Mouse (Mus musculus): ENCODE measurements around the gene Lmf2. TPM values are rescaled to one million over a fixed set of nuclear protein-coding genes. Genes with fewer than 3 reads are reported as not detected.

The Lmf2 gene
- polyA plus RNA-seq, 1 experiment from 2014 or later, result 62.2 TPM

DNA sequence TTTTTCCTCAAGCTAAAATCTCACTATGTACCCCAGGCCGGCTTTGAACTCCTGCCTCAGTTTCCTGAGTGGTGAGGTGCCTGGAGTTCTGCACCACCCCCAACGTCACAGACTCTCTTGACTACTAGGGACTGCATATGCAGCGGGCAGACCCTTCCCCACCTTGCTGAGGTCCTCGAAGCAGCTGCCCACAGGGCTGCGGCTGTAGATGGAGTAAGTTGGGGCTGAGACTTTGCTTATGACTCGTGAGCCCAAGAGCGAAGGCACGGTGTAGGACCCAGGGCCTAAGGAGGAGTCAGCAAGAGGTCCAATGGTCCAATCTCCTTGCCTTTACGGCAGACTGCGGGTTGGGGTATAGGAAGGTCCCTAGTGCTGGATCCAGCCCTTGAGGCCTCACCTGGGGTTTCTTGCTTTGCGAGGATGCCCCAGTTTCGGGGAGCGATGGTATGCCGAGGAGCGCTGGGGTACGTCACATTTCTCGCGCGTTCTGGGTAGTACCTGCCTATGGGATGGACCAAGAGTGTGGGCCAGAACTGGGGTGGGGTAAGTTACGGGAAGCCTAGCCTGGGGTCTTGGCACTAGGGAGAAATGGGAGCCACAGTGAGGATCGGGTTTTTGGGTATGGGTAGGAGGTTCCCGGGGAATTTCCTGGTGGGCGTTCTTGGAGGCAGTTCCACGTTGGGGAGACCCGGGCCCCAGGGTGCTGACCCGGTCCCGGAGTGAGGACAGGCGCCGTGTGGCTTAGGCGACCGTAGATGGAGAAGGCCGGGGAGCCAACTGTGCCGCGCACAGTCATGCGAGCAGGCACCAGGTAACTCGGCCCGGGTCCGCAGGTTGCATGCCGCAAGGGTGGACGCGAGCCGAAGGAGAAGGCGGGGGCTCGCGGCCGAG, 22.7 kb upstream of the Lmf2 start:
- H3K27me3 ChIP-seq, result peaks cover 65% of the 10 kb centered on the region
- H3K9ac ChIP-seq, result peak overlapping the region; percentile 61
- peak overlapping the region; percentile 72 for H3K4me2 ChIP-seq
- H3K36me3 ChIP-seq, result no peaks in the 10 kb centered on the region
- H3K4me1 ChIP-seq, result peaks cover 35% of the 10 kb centered on the region
- H3K27ac ChIP-seq, result no peak overlapping the region
- peak overlapping the region; percentile 43 for H3K4me3 ChIP-seq
- WGBS, result 9% methylated on average over 46 of the region's 46 CpGs
- H3K9me3 ChIP-seq, result no peaks in the 10 kb centered on the region
- no peak for ATAC-seq (ENCODE audit: insufficient number of reproducible peaks, insufficient read depth, low FRiP score, low TSS enrichment, low read depth)

DNA sequence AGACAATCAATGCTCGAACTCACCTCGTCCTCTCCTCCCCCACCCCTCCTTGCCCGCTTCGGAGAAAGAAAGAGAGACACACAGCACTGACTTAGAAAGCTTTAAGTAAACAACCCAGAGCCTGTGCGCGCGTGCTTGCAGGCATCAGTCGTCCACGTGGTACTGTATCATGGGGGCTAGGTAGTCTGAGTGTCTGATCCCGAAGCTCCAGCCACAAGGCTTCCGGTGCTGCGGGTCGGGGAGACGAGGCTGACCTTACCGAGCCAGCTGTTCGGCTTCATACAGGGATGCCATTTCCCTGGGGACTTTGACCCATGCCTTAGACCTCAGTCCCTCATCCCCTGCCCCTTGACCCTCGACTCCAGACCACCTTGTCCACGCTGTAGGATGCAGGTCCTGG, 21.9 kb upstream of the Lmf2 start:
- WGBS, result 2% methylated on average over 18 of the region's 18 CpGs
- Histone ChIP-seq H3K9ac (peak overlapping the region; percentile 22; the same call in 1 of the 2 replicates), H3K27ac (no peak overlapping the region), H3K9me3 (no peaks in the 10 kb centered on the region), H3K36me3 (peaks cover 5% of the 10 kb centered on the region), H3K4me2 (peak overlapping the region; percentile 72), H3K4me3 (peak overlapping the region; percentile 16), H3K4me1 (peaks cover 43% of the 10 kb centered on the region), H3K27me3 (peaks cover 60% of the 10 kb centered on the region)
- ATAC-seq (ENCODE audit: insufficient number of reproducible peaks, insufficient read depth, low FRiP score, low TSS enrichment, low read depth), result no peak

DNA sequence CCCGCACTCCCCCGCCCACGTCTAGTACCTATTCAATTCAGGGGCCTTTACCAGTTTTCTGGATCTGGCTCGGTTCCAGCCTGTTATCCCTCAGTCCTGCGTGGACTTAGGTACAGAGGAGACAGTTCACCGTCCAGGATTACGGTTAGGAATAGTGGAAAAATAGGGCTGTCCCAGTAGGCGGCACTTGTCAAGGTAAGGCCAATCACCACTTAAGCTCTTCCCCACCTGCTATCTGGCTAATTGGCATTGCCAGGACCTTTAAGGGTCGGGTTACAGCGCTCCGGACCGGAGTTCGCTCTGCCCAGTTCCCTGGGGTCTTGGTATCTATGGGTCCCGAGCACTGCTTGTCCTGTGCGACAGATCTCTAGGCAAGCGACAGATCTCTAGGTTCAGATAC, 21.5 kb upstream of the Lmf2 start, which contains the start of gene Tymp:
Tymp (minus strand) TSS at position 83 of the 400 bp plus-strand sequence.
- H3K4me2 ChIP-seq, result peak within 1 kb of the TSS; percentile 72
- H3K9ac ChIP-seq, result peak within 1 kb of the TSS; percentile 22; the same call in 1 of the 2 replicates
- H3K9me3 ChIP-seq, result no peaks in the 10 kb centered on the region
- 14% methylated on average over 16 of the region's 16 CpGs for WGBS
- no peak within 1 kb of the TSS for H3K27ac ChIP-seq
- H3K4me1 ChIP-seq, result peaks cover 44% of the 10 kb centered on the region
- peaks cover 9% of the 10 kb centered on the region for H3K36me3 ChIP-seq
- peaks cover 57% of the 10 kb centered on the region for H3K27me3 ChIP-seq
- H3K4me3 ChIP-seq, result peak within 1 kb of the TSS; percentile 16
- no peak for ATAC-seq (ENCODE audit: insufficient number of reproducible peaks, insufficient read depth, low FRiP score, low TSS enrichment, low read depth)

DNA sequence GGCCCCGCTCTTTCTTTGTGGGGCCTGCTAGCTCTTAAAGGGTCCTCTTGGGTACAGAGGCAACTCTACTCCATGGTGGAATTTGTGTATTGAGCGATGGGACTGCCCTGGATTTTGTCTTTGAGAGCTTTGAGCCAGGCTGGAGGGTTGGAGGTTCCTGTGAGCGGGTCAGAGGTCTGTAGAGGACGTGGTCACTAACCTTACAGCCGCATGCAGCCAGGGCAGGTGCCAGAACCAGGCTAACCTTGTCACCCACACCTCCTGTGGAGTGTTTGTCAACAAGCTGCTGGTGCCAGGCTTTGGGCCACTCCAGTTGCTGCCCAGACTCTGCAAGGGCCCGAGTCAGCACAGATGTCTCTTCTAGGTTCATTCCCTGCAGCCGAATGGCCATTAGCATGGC, 20.6 kb upstream of the Lmf2 start:
- Histone ChIP-seq H3K36me3 (peaks cover 18% of the 10 kb centered on the region), H3K9me3 (no peaks in the 10 kb centered on the region), H3K9ac (no peak overlapping the region), H3K4me1 (peaks cover 44% of the 10 kb centered on the region), H3K27me3 (peaks cover 52% of the 10 kb centered on the region), H3K4me2 (no peak overlapping the region), H3K4me3 (no peak overlapping the region), H3K27ac (no peak overlapping the region)
- no peak for ATAC-seq (ENCODE audit: insufficient number of reproducible peaks, insufficient read depth, low FRiP score, low TSS enrichment, low read depth)
- 85% methylated on average over 7 of the region's 7 CpGs for WGBS

DNA sequence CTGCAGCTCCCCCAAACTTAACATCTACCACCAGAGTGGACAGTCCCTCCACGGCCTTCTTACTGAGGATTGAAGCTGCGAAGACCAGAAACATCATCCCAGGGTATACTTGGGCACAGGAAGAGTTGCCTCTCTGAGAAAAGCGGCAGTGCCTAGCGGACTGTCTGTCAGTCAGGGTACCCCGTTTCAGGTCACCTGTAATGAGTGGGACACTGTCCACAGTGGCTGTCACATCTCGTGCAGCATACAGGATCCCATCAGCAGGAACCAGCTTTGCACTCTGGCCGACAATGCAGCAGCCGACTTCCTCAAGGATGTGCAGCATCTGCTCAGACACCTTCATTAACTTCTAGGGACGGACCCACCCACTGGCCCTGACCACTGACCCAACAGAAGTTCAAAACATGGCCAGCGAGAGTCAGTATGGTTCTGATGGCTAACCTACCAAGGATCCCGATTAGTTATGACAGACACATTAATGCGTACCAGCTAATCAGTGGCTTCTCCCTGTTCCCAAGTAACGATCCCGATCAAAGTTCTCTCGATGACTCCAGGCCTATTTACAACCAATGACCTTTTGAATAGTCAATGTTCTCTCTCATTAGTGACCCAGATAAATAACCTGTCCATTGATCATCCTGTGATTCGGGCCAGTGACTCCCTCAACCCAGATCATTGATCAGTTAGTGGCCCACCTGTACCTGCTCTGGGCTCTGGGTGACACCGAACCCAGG, 19.5 kb upstream of the Lmf2 start:
- Histone ChIP-seq H3K9ac (no peak overlapping the region), H3K27ac (no peak overlapping the region), H3K36me3 (peaks cover 29% of the 10 kb centered on the region), H3K4me1 (peaks cover 44% of the 10 kb centered on the region), H3K27me3 (peaks cover 41% of the 10 kb centered on the region), H3K9me3 (no peaks in the 10 kb centered on the region), H3K4me2 (peak overlapping the region; percentile 91), H3K4me3 (no peak overlapping the region)
- 91% methylated on average over 17 of the region's 17 CpGs for WGBS
- ATAC-seq (ENCODE audit: insufficient number of reproducible peaks, insufficient read depth, low FRiP score, low TSS enrichment, low read depth), result no peak

DNA sequence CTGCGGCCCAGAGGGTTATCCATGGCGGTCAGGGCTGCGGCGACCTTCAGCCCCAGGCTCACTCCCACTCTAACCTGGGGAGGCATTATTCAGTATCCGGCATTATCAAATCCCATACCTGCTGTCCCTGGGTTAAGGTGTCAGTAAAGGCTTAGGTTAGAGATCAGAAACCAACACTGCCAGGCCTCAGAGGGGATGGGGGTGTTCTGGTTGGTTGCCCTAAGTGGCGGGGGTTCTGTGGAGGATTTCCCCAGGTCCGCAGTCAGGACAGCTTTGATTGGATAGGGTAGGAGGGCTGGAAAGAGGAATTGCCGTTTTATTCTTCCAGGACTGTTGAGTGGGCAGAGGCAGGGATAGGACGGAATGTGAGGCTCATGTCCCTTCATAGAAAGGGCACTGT, 18.9 kb upstream of the Lmf2 start:
- WGBS, result 51% methylated on average over 9 of the region's 9 CpGs
- Histone ChIP-seq H3K4me3 (peak overlapping the region; percentile 72), H3K36me3 (peaks cover 35% of the 10 kb centered on the region), H3K27me3 (peaks cover 36% of the 10 kb centered on the region), H3K27ac (peak overlapping the region; percentile 88), H3K4me1 (peaks cover 41% of the 10 kb centered on the region), H3K9ac (peak overlapping the region; percentile 81), H3K4me2 (peak overlapping the region; percentile 91), H3K9me3 (no peaks in the 10 kb centered on the region)
- ATAC-seq (ENCODE audit: insufficient number of reproducible peaks, insufficient read depth, low FRiP score, low TSS enrichment, low read depth), result no peak

DNA sequence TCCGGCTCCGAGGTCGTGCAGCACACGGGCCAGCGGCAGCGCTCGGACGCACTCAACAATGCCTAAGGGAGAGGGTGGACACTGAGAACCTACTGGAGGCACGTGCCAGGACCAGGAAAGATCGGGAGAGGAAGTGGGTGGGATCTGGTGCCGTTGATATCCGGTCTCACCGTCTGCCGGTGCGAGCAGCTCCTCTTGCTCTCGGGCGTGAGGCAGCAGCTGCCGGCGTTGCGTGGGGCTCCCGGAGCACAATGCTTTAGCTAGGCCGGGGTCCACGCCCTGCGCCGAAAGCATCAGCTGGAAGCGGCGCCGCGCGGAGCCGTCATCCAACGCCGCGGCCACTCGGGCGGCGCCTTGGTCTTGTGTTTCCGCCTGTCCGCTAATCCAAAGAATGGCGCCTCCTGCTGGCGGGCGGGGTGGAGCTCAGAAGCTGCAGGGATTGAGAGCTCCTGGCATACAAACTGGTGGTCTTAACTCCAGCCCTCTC, 18.3 kb upstream of the Lmf2 start, which contains the start of gene Sco2:
Sco2 (minus strand) TSS at position 85 of the 487 bp plus-strand sequence.
- Histone ChIP-seq H3K9me3 (no peaks in the 10 kb centered on the region), H3K36me3 (peaks cover 41% of the 10 kb centered on the region)
- WGBS, result under 1% methylated on average over 42 of the region's 42 CpGs

DNA sequence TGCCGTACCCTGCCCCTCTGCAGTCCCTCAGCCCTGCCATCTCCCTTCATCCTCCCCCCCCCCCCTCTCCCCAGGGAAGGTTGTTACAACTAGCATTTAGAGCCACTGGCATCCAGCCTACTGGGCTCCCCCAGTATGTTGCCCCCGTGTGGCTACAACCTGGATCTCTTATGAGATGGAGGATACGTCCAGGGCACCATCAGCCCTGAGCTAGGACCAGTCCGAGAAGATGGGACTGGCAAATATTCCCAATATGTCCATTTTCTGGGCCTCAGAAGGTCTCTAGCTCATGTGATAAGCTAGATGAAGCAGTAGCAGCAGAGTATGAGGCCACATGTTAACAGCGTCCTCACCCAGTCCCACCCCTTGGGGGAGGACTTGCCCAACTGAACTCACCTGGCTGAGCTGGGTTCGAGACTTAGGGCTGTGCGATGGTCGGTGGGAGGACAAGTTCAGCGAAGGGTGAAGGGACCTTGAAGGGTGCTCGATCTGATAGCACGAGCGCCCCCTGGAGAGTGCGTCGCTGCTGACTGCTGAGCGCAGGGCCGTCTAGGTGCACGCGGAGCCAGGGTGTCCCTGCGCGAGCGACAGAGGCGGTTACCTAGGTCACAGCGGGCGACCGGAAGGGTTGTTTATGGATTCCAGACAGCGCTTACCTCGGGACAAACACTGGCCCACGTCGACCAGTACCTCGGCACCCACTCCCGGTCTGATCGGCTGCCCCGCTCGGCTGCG, 17.7 kb upstream of the Lmf2 start:
- Histone ChIP-seq H3K4me1 (peaks cover 30% of the 10 kb centered on the region), H3K27ac (peak overlapping the region; percentile 88), H3K27me3 (peaks cover 25% of the 10 kb centered on the region), H3K4me3 (peak overlapping the region; percentile 72), H3K9me3 (no peaks in the 10 kb centered on the region), H3K4me2 (peak overlapping the region; percentile 91), H3K9ac (peak overlapping the region; percentile 81), H3K36me3 (peaks cover 47% of the 10 kb centered on the region)
- ATAC-seq (ENCODE audit: insufficient number of reproducible peaks, insufficient read depth, low FRiP score, low TSS enrichment, low read depth), result peak; percentile 65
- 1% methylated on average over 35 of the region's 35 CpGs for WGBS

More for the DNA sequence above, 18.3 kb upstream of the Lmf2 start, which contains the start of gene Sco2:
- H3K27ac ChIP-seq, result peak within 1 kb of the TSS; percentile 88
- H3K4me1 ChIP-seq, result peaks cover 36% of the 10 kb centered on the region
- peak; percentile 67 for ATAC-seq (ENCODE audit: insufficient number of reproducible peaks, insufficient read depth, low FRiP score, low TSS enrichment, low read depth)
- H3K9ac ChIP-seq, result peak within 1 kb of the TSS; percentile 81
- H3K4me3 ChIP-seq, result peak within 1 kb of the TSS; percentile 72
- peak within 1 kb of the TSS; percentile 91 for H3K4me2 ChIP-seq
- H3K27me3 ChIP-seq, result peaks cover 31% of the 10 kb centered on the region

DNA sequence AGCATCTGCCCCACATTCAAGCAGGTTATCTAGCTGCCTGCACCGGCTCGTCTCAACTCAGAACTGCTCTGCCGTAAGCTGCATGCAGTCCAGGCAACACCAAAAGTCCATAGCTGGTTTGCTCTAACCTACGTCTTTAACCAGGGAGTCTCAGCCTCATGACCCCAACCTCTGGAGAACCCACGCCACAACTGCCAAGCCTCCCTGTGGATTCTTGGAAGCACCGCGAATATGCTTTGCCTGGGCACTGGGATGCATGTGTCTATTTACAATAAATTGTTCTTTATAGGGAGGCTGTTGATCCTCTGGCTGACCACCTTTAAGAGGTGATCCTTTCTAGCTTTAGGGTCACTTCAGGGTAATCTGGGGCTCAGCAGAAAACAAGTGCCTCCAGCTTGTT, 17.1 kb upstream of the Lmf2 start:
- no peak for ATAC-seq (ENCODE audit: insufficient number of reproducible peaks, insufficient read depth, low FRiP score, low TSS enrichment, low read depth)
- peaks cover 53% of the 10 kb centered on the region for H3K36me3 ChIP-seq

DNA sequence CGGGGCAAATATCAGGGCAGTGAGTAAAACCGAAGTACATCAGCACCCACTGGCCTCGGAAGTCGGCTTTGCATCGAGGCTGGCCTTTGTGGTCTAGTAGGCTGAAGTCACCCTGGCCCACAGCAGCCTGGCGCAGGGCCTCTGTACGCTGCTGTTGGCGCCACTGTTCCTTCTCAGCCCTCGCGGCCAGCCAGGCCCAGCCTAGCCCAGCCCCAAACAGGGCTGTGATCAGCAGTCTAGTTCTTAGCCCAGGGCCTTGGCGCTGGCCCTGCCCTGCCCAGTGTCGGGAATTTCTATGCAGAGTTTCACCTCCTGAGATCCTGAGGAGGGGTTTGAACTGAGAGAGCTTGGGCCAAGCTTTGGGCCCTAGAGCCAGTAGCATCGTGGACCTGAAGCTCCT, 16.6 kb upstream of the Lmf2 start:
- peaks cover 58% of the 10 kb centered on the region for H3K36me3 ChIP-seq
- no peaks in the 10 kb centered on the region for H3K9me3 ChIP-seq
- peaks cover 14% of the 10 kb centered on the region for H3K27me3 ChIP-seq
- H3K27ac ChIP-seq, result no peak overlapping the region
- WGBS, result 88% methylated on average over 13 of the region's 13 CpGs
- H3K4me1 ChIP-seq, result peaks cover 20% of the 10 kb centered on the region
- no peak overlapping the region for H3K9ac ChIP-seq
- ATAC-seq (ENCODE audit: insufficient number of reproducible peaks, insufficient read depth, low FRiP score, low TSS enrichment, low read depth), result no peak
- no peak overlapping the region for H3K4me2 ChIP-seq
- no peak overlapping the region for H3K4me3 ChIP-seq

More for the DNA sequence above, 17.1 kb upstream of the Lmf2 start:
- Histone ChIP-seq H3K4me3 (peak overlapping the region; percentile 72; the same call in 1 of the 2 replicates), H3K27me3 (peaks cover 18% of the 10 kb centered on the region), H3K9me3 (no peaks in the 10 kb centered on the region), H3K4me1 (peaks cover 25% of the 10 kb centered on the region), H3K27ac (no peak overlapping the region), H3K4me2 (peak overlapping the region; percentile 91), H3K9ac (peak overlapping the region; percentile 81; the same call in 1 of the 2 replicates)
- WGBS, result 80% methylated on average over 7 of the region's 7 CpGs

DNA sequence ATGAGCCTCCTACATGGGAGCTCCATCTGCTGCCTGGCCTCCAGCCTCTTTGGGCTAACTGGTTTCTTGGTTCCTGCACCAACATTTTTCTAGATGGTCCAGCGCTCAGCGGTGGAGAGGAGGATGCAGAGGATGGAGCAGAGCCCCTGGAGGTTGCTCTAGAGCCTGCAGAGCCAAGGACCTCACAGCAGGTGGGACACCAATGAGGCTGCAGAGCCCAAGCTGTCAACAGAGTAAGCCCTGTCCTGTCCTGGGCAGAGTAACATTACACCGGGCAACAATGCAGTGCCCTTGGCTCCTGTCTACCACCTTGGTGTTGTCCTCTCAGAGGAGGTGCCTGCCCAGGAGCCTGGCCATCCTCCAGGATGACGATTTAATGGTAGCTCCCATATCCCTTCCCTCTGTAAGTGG, 9.7 kb upstream of the Lmf2 start:
- WGBS, result 92% methylated on average over 4 of the region's 4 CpGs
- Histone ChIP-seq H3K27me3 (no peaks in the 10 kb centered on the region), H3K4me2 (no peak overlapping the region), H3K9ac (no peak overlapping the region), H3K27ac (no peak overlapping the region), H3K4me1 (no peaks in the 10 kb centered on the region), H3K36me3 (peaks cover 100% of the 10 kb centered on the region), H3K9me3 (no peaks in the 10 kb centered on the region), H3K4me3 (no peak overlapping the region)
- ATAC-seq (ENCODE audit: insufficient number of reproducible peaks, insufficient read depth, low FRiP score, low TSS enrichment, low read depth), result no peak
